Mouse (Mus musculus): Measurements from ENCODE around the gene Trio. TPM values are rescaled to one million over a fixed set of nuclear protein-coding genes. Genes with fewer than 3 reads are reported as not detected.
A peak's percentile ranks its signal among the peaks of the same experiment; 100 is the strongest.

Gene Trio
- polyA plus RNA-seq, 1 experiment from 2014 or later = 69.8 TPM

- ATAC-seq (ENCODE audit: insufficient number of reproducible peaks, insufficient read depth, low FRiP score, low TSS enrichment) = no peak
- H3K27ac ChIP-seq = no peak overlapping the region
- no peaks in the 10 kb centered on the region for H3K36me3 ChIP-seq
- H3K9me3 ChIP-seq = no peaks in the 10 kb centered on the region
- H3K4me1 ChIP-seq = peaks cover 53% of the 10 kb centered on the region
- no peak overlapping the region for H3K4me3 ChIP-seq
- no peaks in the 10 kb centered on the region for H3K27me3 ChIP-seq
- H3K9ac ChIP-seq = no peak overlapping the region
- no peak overlapping the region for H3K4me2 ChIP-seq (replicated peaks)
- WGBS = 67% methylated on average over 18 of the region's 18 CpGs
These were observed 98.7 kb downstream of the Trio start for GRCm38 (mm10) chr15:27926941-27927340.

GRCm38 (mm10) chr15:27926450-27926849, 99.2 kb downstream of the Trio start:
- peaks cover 58% of the 10 kb centered on the region for H3K4me1 ChIP-seq
- H3K9ac ChIP-seq = no peak overlapping the region
- H3K9me3 ChIP-seq = no peaks in the 10 kb centered on the region
- no peaks in the 10 kb centered on the region for H3K27me3 ChIP-seq
- 66% methylated on average over 7 of the region's 7 CpGs for whole genome bisulfite sequencing
- H3K27ac ChIP-seq = no peak overlapping the region
- no peak overlapping the region for H3K4me3 ChIP-seq
- no peak for ATAC-seq (ENCODE audit: insufficient number of reproducible peaks, insufficient read depth, low FRiP score, low TSS enrichment)
- H3K4me2 ChIP-seq (replicated peaks) = no peak overlapping the region
- H3K36me3 ChIP-seq = no peaks in the 10 kb centered on the region

GRCm38 (mm10) chr15:27925865-27926264, 99.8 kb downstream of the Trio start:
- WGBS = 24% methylated on average over 8 of the region's 8 CpGs
- no peaks in the 10 kb centered on the region for H3K36me3 ChIP-seq
- peaks cover 64% of the 10 kb centered on the region for H3K4me1 ChIP-seq
- H3K4me2 ChIP-seq (replicated peaks) = no peak overlapping the region
- ATAC-seq (ENCODE audit: insufficient number of reproducible peaks, insufficient read depth, low FRiP score, low TSS enrichment) = no peak
- H3K9me3 ChIP-seq = no peaks in the 10 kb centered on the region
- H3K27ac ChIP-seq = 0 out of 2 replicates have a peak overlapping the region, but pooled peaks have one; percentile 1
- H3K4me3 ChIP-seq = no peak overlapping the region
- H3K27me3 ChIP-seq = no peaks in the 10 kb centered on the region
- H3K9ac ChIP-seq = no peak overlapping the region

- Histone ChIP-seq H3K27ac (0 out of 2 replicates have a peak overlapping the region, but pooled peaks have one; percentile 7), H3K9me3 (no peaks in the 10 kb centered on the region), H3K4me2 (replicated peaks) (no peak overlapping the region), H3K9ac (no peak overlapping the region), H3K4me1 (peaks cover 66% of the 10 kb centered on the region), H3K36me3 (no peaks in the 10 kb centered on the region), H3K4me3 (no peak overlapping the region), H3K27me3 (no peaks in the 10 kb centered on the region)
- 26% methylated on average over 15 of the region's 15 CpGs for WGBS
- ATAC-seq (ENCODE audit: insufficient number of reproducible peaks, insufficient read depth, low FRiP score, low TSS enrichment) = no peak
These were observed 100.5 kb downstream of the Trio start for GRCm38 (mm10) chr15:27925004-27925635.

- 21% methylated on average over 5 of the region's 5 CpGs for WGBS
- ATAC-seq (ENCODE audit: insufficient number of reproducible peaks, insufficient read depth, low FRiP score, low TSS enrichment) = no peak
- H3K4me1 ChIP-seq = peaks cover 66% of the 10 kb centered on the region
- H3K4me3 ChIP-seq = no peak overlapping the region
- H3K4me2 ChIP-seq (replicated peaks) = peak overlapping the region; percentile 46
- no peak overlapping the region for H3K9ac ChIP-seq
- no peak overlapping the region for H3K27ac ChIP-seq
- no peaks in the 10 kb centered on the region for H3K36me3 ChIP-seq
- H3K9me3 ChIP-seq = no peaks in the 10 kb centered on the region
- no peaks in the 10 kb centered on the region for H3K27me3 ChIP-seq
These were observed 101.7 kb downstream of the Trio start for GRCm38 (mm10) chr15:27923987-27924341.

GRCm38 (mm10) chr15:27923280-27923986, 102.2 kb downstream of the Trio start:
- no peaks in the 10 kb centered on the region for H3K9me3 ChIP-seq
- no peaks in the 10 kb centered on the region for H3K36me3 ChIP-seq
- peak overlapping the region; percentile 18 for H3K4me3 ChIP-seq
- ATAC-seq (ENCODE audit: insufficient number of reproducible peaks, insufficient read depth, low FRiP score, low TSS enrichment) = peak; percentile 85
- H3K9ac ChIP-seq = no peak overlapping the region
- 7% methylated on average over 21 of the region's 21 CpGs for WGBS
- H3K27ac ChIP-seq = no peak overlapping the region
- H3K4me1 ChIP-seq = peaks cover 68% of the 10 kb centered on the region
- no peaks in the 10 kb centered on the region for H3K27me3 ChIP-seq
- peak overlapping the region; percentile 46 for H3K4me2 ChIP-seq (replicated peaks)

GRCm38 (mm10) chr15:27920751-27921150, 104.9 kb downstream of the Trio start:
- Histone ChIP-seq H3K4me1 (peaks cover 52% of the 10 kb centered on the region), H3K9ac (no peak overlapping the region), H3K27ac (no peak overlapping the region), H3K36me3 (0 out of 2 replicates have a peak, but pooled peaks cover 5% of the 10 kb centered on the region), H3K4me2 (replicated peaks) (no peak overlapping the region), H3K27me3 (no peaks in the 10 kb centered on the region), H3K9me3 (no peaks in the 10 kb centered on the region), H3K4me3 (no peak overlapping the region)
- ATAC-seq (ENCODE audit: insufficient number of reproducible peaks, insufficient read depth, low FRiP score, low TSS enrichment) = no peak
- 49% methylated on average over 3 of the region's 3 CpGs for WGBS

GRCm38 (mm10) chr15:27919540-27919939, 106.1 kb downstream of the Trio start:
- H3K9ac ChIP-seq = no peak overlapping the region
- peaks cover 40% of the 10 kb centered on the region for H3K4me1 ChIP-seq
- H3K27ac ChIP-seq = no peak overlapping the region
- no peaks in the 10 kb centered on the region for H3K9me3 ChIP-seq
- H3K4me2 ChIP-seq (replicated peaks) = no peak overlapping the region
- no peak overlapping the region for H3K4me3 ChIP-seq
- no peaks in the 10 kb centered on the region for H3K27me3 ChIP-seq
- 0 out of 2 replicates have a peak, but pooled peaks have one; percentile 57 for ATAC-seq (ENCODE audit: insufficient number of reproducible peaks, insufficient read depth, low FRiP score, low TSS enrichment)
- WGBS = 23% methylated on average over 5 of the region's 5 CpGs
- H3K36me3 ChIP-seq = 0 out of 2 replicates have a peak, but pooled peaks cover 7% of the 10 kb centered on the region

GRCm38 (mm10) chr15:27918798-27919197, 106.8 kb downstream of the Trio start:
- H3K27me3 ChIP-seq = no peaks in the 10 kb centered on the region
- H3K9me3 ChIP-seq = no peaks in the 10 kb centered on the region
- no peak overlapping the region for H3K27ac ChIP-seq
- WGBS = 85% methylated on average over 9 of the region's 9 CpGs
- 0 out of 2 replicates have a peak, but pooled peaks cover 7% of the 10 kb centered on the region for H3K36me3 ChIP-seq
- peaks cover 35% of the 10 kb centered on the region for H3K4me1 ChIP-seq
- no peak for ATAC-seq (ENCODE audit: insufficient number of reproducible peaks, insufficient read depth, low FRiP score, low TSS enrichment)
- no peak overlapping the region for H3K4me3 ChIP-seq
- no peak overlapping the region for H3K9ac ChIP-seq
- H3K4me2 ChIP-seq (replicated peaks) = no peak overlapping the region

- no peak for ATAC-seq (ENCODE audit: insufficient number of reproducible peaks, insufficient read depth, low FRiP score, low TSS enrichment)
- Histone ChIP-seq H3K9ac (no peak overlapping the region), H3K9me3 (no peaks in the 10 kb centered on the region), H3K4me2 (replicated peaks) (no peak overlapping the region), H3K4me1 (peaks cover 10% of the 10 kb centered on the region; the same call in 1 of the 2 replicates), H3K4me3 (no peak overlapping the region), H3K27me3 (no peaks in the 10 kb centered on the region), H3K27ac (no peak overlapping the region), H3K36me3 (0 out of 2 replicates have a peak, but pooled peaks cover 7% of the 10 kb centered on the region)
- WGBS = 60% methylated on average over 4 of the region's 4 CpGs
These were observed 109.4 kb downstream of the Trio start for GRCm38 (mm10) chr15:27916204-27916603.

GRCm38 (mm10) chr15:27913013-27913412, 112.6 kb downstream of the Trio start:
- Histone ChIP-seq H3K9me3 (no peaks in the 10 kb centered on the region), H3K27ac (no peak overlapping the region), H3K27me3 (no peaks in the 10 kb centered on the region), H3K4me1 (no peaks in the 10 kb centered on the region), H3K36me3 (0 out of 2 replicates have a peak, but pooled peaks cover 7% of the 10 kb centered on the region), H3K9ac (no peak overlapping the region), H3K4me2 (replicated peaks) (no peak overlapping the region), H3K4me3 (no peak overlapping the region)
- no peak for ATAC-seq (ENCODE audit: insufficient number of reproducible peaks, insufficient read depth, low FRiP score, low TSS enrichment)
- WGBS = 63% methylated on average over 3 of the region's 3 CpGs

GRCm38 (mm10) chr15:27911196-27911595, 114.5 kb downstream of the Trio start:
- WGBS = 88% methylated on average over 9 of the region's 9 CpGs

More at GRCm38 (mm10) chr15:27911196-27911595, 114.5 kb downstream of the Trio start:
- ATAC-seq (ENCODE audit: insufficient number of reproducible peaks, insufficient read depth, low FRiP score, low TSS enrichment) = no peak
- Histone ChIP-seq H3K4me1 (peaks cover 3% of the 10 kb centered on the region; the same call in 1 of the 2 replicates), H3K36me3 (0 out of 2 replicates have a peak, but pooled peaks cover 3% of the 10 kb centered on the region), H3K27ac (no peak overlapping the region), H3K9me3 (no peaks in the 10 kb centered on the region), H3K4me2 (replicated peaks) (no peak overlapping the region), H3K27me3 (no peaks in the 10 kb centered on the region), H3K4me3 (no peak overlapping the region), H3K9ac (no peak overlapping the region)
